ENCODE assay signal across 8 mouse cellular contexts in genomic region chr13:54192021-54192481, GRCm38 (mm10). TPM values are rescaled to one million over a fixed set of nuclear protein-coding genes. Genes with fewer than 3 reads are reported as not detected.
DNase-seq lines count a peak whose midpoint lies in the region; ATAC-seq and TF ChIP-seq lines count a peak whose summit lies in the region.

TSS of gene Hrh2 (plus strand) at chr13:54192129.

- H3K36me3 ChIP-seq in lung, embryonic 16.5 days (ENCODE audit: control insufficient read depth, insufficient read depth, low read length), result no peaks in the 10 kb centered on the region
- H3K36me3 ChIP-seq in hindbrain, embryonic 13.5 days, result no peaks in the 10 kb centered on the region
- H3K36me3 ChIP-seq in thymus, adult 2 months (ENCODE audit: control insufficient read depth, insufficient read depth, low read length), result no peaks in the 10 kb centered on the region

- ATAC-seq in lung, embryonic 16.5 days (ENCODE audit: low read depth), result no peak
- peak; percentile 73 for ATAC-seq in hindbrain, embryonic 13.5 days (ENCODE audit: low FRiP score)
- ATAC-seq in megakaryocyte progenitor cell, adult 5-6 weeks (replicated peaks; ENCODE audit: poor library complexity), result peak; percentile 38; the same call in 1 of the 2 replicates
- ATAC-seq in erythroid progenitor cell, adult 5-6 weeks (replicated peaks; ENCODE audit: low FRiP score, poor library complexity, severe bottlenecking), result no peak; the same call in 1 of the 2 replicates

- TF ChIP-seq POLR2A in thymus, adult 2 months (IDR thresholded peaks at IDR 0.05; ENCODE audit: control insufficient read depth, extremely low read depth, insufficient read depth, low read length, poor library complexity), result no peak

- H3K4me3 ChIP-seq in lung, embryonic 16.5 days (ENCODE audit: low read length), result peak within 1 kb of the TSS; percentile 21
- H3K4me3 ChIP-seq in hindbrain, embryonic 13.5 days, result peak within 1 kb of the TSS; percentile 49
- H3K4me3 ChIP-seq in thymus, adult 2 months (ENCODE audit: control insufficient read depth, insufficient read depth, low read length), result peak within 1 kb of the TSS; percentile 47

- no peaks in the 10 kb centered on the region for H3K4me1 ChIP-seq in lung, embryonic 16.5 days (replicated peaks; ENCODE audit: control insufficient read depth, insufficient read depth, low read length)
- peaks cover 7% of the 10 kb centered on the region for H3K4me1 ChIP-seq in hindbrain, embryonic 13.5 days (replicated peaks)
- H3K4me1 ChIP-seq in thymus, adult 2 months (replicated peaks; ENCODE audit: control insufficient read depth, insufficient read depth, low read length), result peaks cover 28% of the 10 kb centered on the region

- H3K9me3 ChIP-seq in lung, embryonic 16.5 days (ENCODE audit: control insufficient read depth, low read length), result no peaks in the 10 kb centered on the region
- no peaks in the 10 kb centered on the region for H3K9me3 ChIP-seq in hindbrain, embryonic 13.5 days

- no peak for TF ChIP-seq CTCF in thymus, adult 2 months (IDR thresholded peaks at IDR 0.05; ENCODE audit: borderline replicate concordance, control insufficient read depth, extremely low read depth, insufficient read depth, low read length, poor library complexity)

- peak; percentile 65 to 68 for DNase-seq in cerebellum, postnatal 10 days
- DNase-seq in cerebellum, postnatal 4 days (ENCODE audit: low spot score in 2 of 2), result no peak
- DNase-seq in lung, adult 18-20 months, result no peak
- DNase-seq in thymus, adult 2 months, result peak; percentile 57

- H3K9ac ChIP-seq in lung, embryonic 16.5 days (ENCODE audit: low read length), result no peak within 1 kb of the TSS
- peak within 1 kb of the TSS; percentile 72 for H3K9ac ChIP-seq in hindbrain, embryonic 13.5 days

- 2% methylated on average over 31 of the region's 31 CpGs for WGBS in lung, embryonic 16.5 days
- WGBS in hindbrain, embryonic 13.5 days, result 3% methylated on average over 31 of the region's 31 CpGs
- under 1% methylated on average over 31 of the region's 31 CpGs for WGBS in thymus, adult 2 months

- H3K27me3 ChIP-seq in lung, embryonic 16.5 days (ENCODE audit: control insufficient read depth, insufficient read depth, low read depth, low read length), result peaks cover 12% of the 10 kb centered on the region
- H3K27me3 ChIP-seq in hindbrain, embryonic 13.5 days, result peaks cover 35% of the 10 kb centered on the region
- no peaks in the 10 kb centered on the region for H3K27me3 ChIP-seq in thymus, adult 2 months (ENCODE audit: control insufficient read depth, insufficient read depth, low read length)

- peak within 1 kb of the TSS; percentile 41 for H3K4me2 ChIP-seq in lung, embryonic 16.5 days (ENCODE audit: low read depth, low read length)
- peak within 1 kb of the TSS; percentile 69 for H3K4me2 ChIP-seq in hindbrain, embryonic 13.5 days

- no peak within 1 kb of the TSS for H3K27ac ChIP-seq in lung, embryonic 16.5 days (ENCODE audit: low read length)
- H3K27ac ChIP-seq in hindbrain, embryonic 13.5 days, result no peak within 1 kb of the TSS
- no peak within 1 kb of the TSS for H3K27ac ChIP-seq in thymus, adult 2 months (ENCODE audit: control insufficient read depth, insufficient read depth, low read length)

RNA-seq across cellular contexts. Expression of gene Hrh2, which starts in this region (rescaled TPM):
- polyA plus RNA-seq in lung, embryonic 16.5 days (2015; fragmentation: Nextera tagmentation; extraction: Ambion mirVana), result 0.04 and 0.08 TPM in 2 replicates
- 0.45 and 0.53 TPM in 2 replicates for polyA plus RNA-seq in hindbrain, embryonic 13.5 days (2015; fragmentation: Nextera tagmentation; extraction: Ambion mirVana)
- 6.7 and 7.8 TPM in 2 replicates for total RNA-seq in megakaryocyte progenitor cell, adult 5-6 weeks (2015)
- total RNA-seq in megakaryocyte progenitor cell, adult 5-6 weeks (2017), result 2.8 and 4.1 TPM in 2 replicates
- 3.8 and 4.2 TPM in 2 replicates for polyA plus RNA-seq in thymus, adult 2 months (2012; rRNA removed)
- 1.1 and 2.1 TPM in 2 replicates for total RNA-seq in erythroid progenitor cell, adult 5-6 weeks (2015; ENCODE audit: low replicate concordance)
- total RNA-seq in erythroid progenitor cell, adult 5-6 weeks (2017; ENCODE audit: low replicate concordance), result 1.9 and 2.6 TPM in 2 replicates

Comparison
In these comparisons a context has a peak if more than half of its experiments do, and no peak if none do; other contexts are left out.
1. DNase-seq: peak in cerebellum, postnatal 10 days (2 of 2) and thymus, adult 2 months (single experiment); none in cerebellum, postnatal 4 days (0 of 2) and lung, adult 18-20 months (0 of 2).
2. Peak in ATAC-seq, H3K4me3 ChIP-seq, H3K9ac ChIP-seq and H3K4me2 ChIP-seq in hindbrain, embryonic 13.5 days; RNA of the gene not detected or under 1 TPM.
3. Peak in every context shown above with its lines, with median percentiles within 50 percentile points of each other: H3K4me3 ChIP-seq.